In genomic region chrX:9221206-9221605, GRCm38 (mm10) we compare ENCODE assay signal across 9 mouse cellular contexts. TPM values are rescaled to one million over a fixed set of nuclear protein-coding genes. Genes with fewer than 3 reads are reported as not detected.
DNase-seq lines count a peak whose midpoint lies in the region; ATAC-seq and TF ChIP-seq lines count a peak whose summit lies in the region.
"Had no signal": no experiment of that assay in that cellular context is flagged by ENCODE, and none has a peak within 500 bp of the region (broad histone marks: within the 10 kb centered on the region; RNA-seq: fewer than 3 reads in every experiment).

No protein-coding gene starts in this region.

- no peaks in the 10 kb centered on the region for H3K9me3 ChIP-seq in forebrain, postnatal 0 days (ENCODE audit: low read length)
- H3K9me3 ChIP-seq in forebrain, embryonic 12.5 days: no peaks in the 10 kb centered on the region
- no peaks in the 10 kb centered on the region for H3K9me3 ChIP-seq in neural tube, embryonic 15.5 days (replicated peaks)

- H3K36me3 ChIP-seq in forebrain, postnatal 0 days (ENCODE audit: insufficient read depth): no peaks in the 10 kb centered on the region
- no peaks in the 10 kb centered on the region for H3K36me3 ChIP-seq in forebrain, embryonic 12.5 days (replicated peaks)
- no peaks in the 10 kb centered on the region for H3K36me3 ChIP-seq in neural tube, embryonic 15.5 days
- no peaks in the 10 kb centered on the region for H3K36me3 ChIP-seq in thymus, adult 2 months (ENCODE audit: control insufficient read depth, insufficient read depth, low read length)

- H3K4me1 ChIP-seq in forebrain, postnatal 0 days (ENCODE audit: insufficient read depth): no peaks in the 10 kb centered on the region
- no peaks in the 10 kb centered on the region for H3K4me1 ChIP-seq in forebrain, embryonic 12.5 days
- no peaks in the 10 kb centered on the region for H3K4me1 ChIP-seq in neural tube, embryonic 15.5 days
- H3K4me1 ChIP-seq in lung, adult 2 months (ENCODE audit: control insufficient read depth, insufficient read depth, low read length): no peaks in the 10 kb centered on the region
- H3K4me1 ChIP-seq in thymus, adult 2 months (replicated peaks; ENCODE audit: control insufficient read depth, insufficient read depth, low read length): no peaks in the 10 kb centered on the region

- no peak for ATAC-seq in forebrain, postnatal 0 days
- ATAC-seq in forebrain, embryonic 12.5 days (ENCODE audit: low FRiP score): no peak
- ATAC-seq in neural tube, embryonic 15.5 days (ENCODE audit: low FRiP score): no peak

- no peak overlapping the region for H3K27ac ChIP-seq in forebrain, postnatal 0 days (ENCODE audit: low read depth, low read length)
- no peak overlapping the region for H3K27ac ChIP-seq in forebrain, embryonic 12.5 days
- no peak overlapping the region for H3K27ac ChIP-seq in neural tube, embryonic 15.5 days (replicated peaks)
- no peak overlapping the region for H3K27ac ChIP-seq in thymus, adult 2 months (ENCODE audit: control insufficient read depth, insufficient read depth, low read length)

- intact Hi-C loops in heart, postnatal 14 days (cut with DNase I): no loop called here

- no peak overlapping the region for H3K4me3 ChIP-seq in forebrain, postnatal 0 days (ENCODE audit: low read depth, low read length)
- no peak overlapping the region for H3K4me3 ChIP-seq in forebrain, embryonic 12.5 days (replicated peaks)
- H3K4me3 ChIP-seq in neural tube, embryonic 15.5 days (replicated peaks): no peak overlapping the region
- no peak overlapping the region for H3K4me3 ChIP-seq in lung, adult 2 months (replicated peaks; ENCODE audit: extremely low read depth, low read depth, low read length)
- H3K4me3 ChIP-seq in thymus, adult 2 months (ENCODE audit: control insufficient read depth, insufficient read depth, low read length): no peak overlapping the region

- no peak overlapping the region for H3K9ac ChIP-seq in forebrain, postnatal 0 days
- no peak overlapping the region for H3K9ac ChIP-seq in forebrain, embryonic 12.5 days
- no peak overlapping the region for H3K9ac ChIP-seq in neural tube, embryonic 15.5 days (replicated peaks)

- H3K4me2 ChIP-seq in forebrain, postnatal 0 days (ENCODE audit: low read depth): no peak overlapping the region
- H3K4me2 ChIP-seq in forebrain, embryonic 12.5 days: no peak overlapping the region
- no peak overlapping the region for H3K4me2 ChIP-seq in neural tube, embryonic 15.5 days

- peak; percentile 56 for TF ChIP-seq CTCF in forebrain, postnatal 0 days (IDR thresholded peaks at IDR 0.05; ENCODE audit: low read depth)
- 0 out of 2 replicates have a peak, but pooled peaks have one; percentile 14 for TF ChIP-seq CTCF in lung, adult 2 months (IDR thresholded peaks at IDR 0.05; ENCODE audit: insufficient read depth, low read length)
- TF ChIP-seq CTCF in thymus, adult 2 months (IDR thresholded peaks at IDR 0.05; ENCODE audit: borderline replicate concordance, control insufficient read depth, extremely low read depth, insufficient read depth, low read length, poor library complexity): no peak

- 31% methylated on average over 6 of the region's 6 CpGs for WGBS in forebrain, postnatal 0 days
- 40% methylated on average over 6 of the region's 6 CpGs for WGBS in forebrain, embryonic 12.5 days
- 40% methylated on average over 6 of the region's 6 CpGs for WGBS in neural tube, embryonic 15.5 days
- 40% methylated on average over 6 of the region's 6 CpGs for WGBS in lung, adult 2 months
- 46% methylated on average over 6 of the region's 6 CpGs for WGBS in thymus, adult 2 months

- no peaks in the 10 kb centered on the region for H3K27me3 ChIP-seq in forebrain, postnatal 0 days (ENCODE audit: insufficient read depth, low read length)
- H3K27me3 ChIP-seq in forebrain, embryonic 12.5 days: no peaks in the 10 kb centered on the region
- H3K27me3 ChIP-seq in neural tube, embryonic 15.5 days (replicated peaks): no peaks in the 10 kb centered on the region
- no peaks in the 10 kb centered on the region for H3K27me3 ChIP-seq in thymus, adult 2 months (ENCODE audit: control insufficient read depth, insufficient read depth, low read length)

- DNase-seq in forebrain, postnatal 0 days: peak; percentile 52
- peak; percentile 17 for DNase-seq in neural tube, embryonic 10.5 days (ENCODE audit: extremely low spot score, low spot score)
- DNase-seq in adrenal gland, postnatal 14 days: peak; percentile 56
- peak; percentile 49 to 62 for DNase-seq in heart, postnatal 14 days
- peak; percentile 17 for DNase-seq in lung, adult 2 months
- DNase-seq in thymus, adult 2 months: peak; percentile 41

- no peak for TF ChIP-seq POLR2A in lung, adult 2 months (IDR thresholded peaks at IDR 0.05; ENCODE audit: borderline replicate concordance, extremely low read depth, low read depth, low read length)
- no peak for TF ChIP-seq POLR2A in thymus, adult 2 months (IDR thresholded peaks at IDR 0.05; ENCODE audit: control insufficient read depth, extremely low read depth, insufficient read depth, low read length, poor library complexity)

RNA-seq across cellular contexts. Expression of gene Lancl3, which starts 21.5 kb away (rescaled TPM):
- total RNA-seq in forebrain, postnatal 0 days (2014; rRNA removed): 10.9 and 14.9 TPM in 2 replicates
- 3.6 and 5.6 TPM in 2 replicates for polyA plus RNA-seq in forebrain, postnatal 0 days (2015; fragmentation: Nextera tagmentation; extraction: Ambion mirVana)
- polyA plus RNA-seq in forebrain, embryonic 12.5 days (2016; fragmentation: Nextera tagmentation; extraction: Ambion mirVana): 2.5 and 2.8 TPM in 2 replicates
- 2.8 and 3.1 TPM in 2 replicates for polyA plus RNA-seq in neural tube, embryonic 15.5 days (2015; fragmentation: Nextera tagmentation; extraction: Ambion mirVana)
- 1.9 and 2.7 TPM in 2 replicates for total RNA-seq in adrenal gland, postnatal 14 days (2021)
- total RNA-seq in heart, postnatal 14 days (2021): 1 to 10 TPM; 4.0 to 4.1 TPM
- 0.27 and 0.28 TPM in 2 replicates for polyA plus RNA-seq in lung, adult 2 months (2012; rRNA removed)
- 0.31 and 0.36 TPM in 2 replicates for polyA plus RNA-seq in thymus, adult 2 months (2012; rRNA removed)

RNA-seq across cellular contexts. Expression of gene Gm14862, which starts 35.5 kb away (rescaled TPM):
- not detected in 2 replicates for total RNA-seq in forebrain, postnatal 0 days (2014; rRNA removed)
- polyA plus RNA-seq in forebrain, postnatal 0 days (2015; fragmentation: Nextera tagmentation; extraction: Ambion mirVana): not detected in 2 replicates
- polyA plus RNA-seq in forebrain, embryonic 12.5 days (2016; fragmentation: Nextera tagmentation; extraction: Ambion mirVana): 0.29 and 0.33 TPM in 2 replicates
- 0.23 TPM in 1 of 2 replicates, not detected in the other for polyA plus RNA-seq in neural tube, embryonic 15.5 days (2015; fragmentation: Nextera tagmentation; extraction: Ambion mirVana)
- not detected in 2 replicates for total RNA-seq in adrenal gland, postnatal 14 days (2021)
- not detected for total RNA-seq in heart, postnatal 14 days (2021)
- not detected in 2 replicates for polyA plus RNA-seq in lung, adult 2 months (2012; rRNA removed)
- polyA plus RNA-seq in thymus, adult 2 months (2012; rRNA removed): not detected in 2 replicates
- total RNA-seq: layer of hippocampus, postnatal 36 days had no signal

RNA-seq across cellular contexts. Expression of gene Xk, which starts 51.4 kb away (rescaled TPM):
- 4.7 and 7.1 TPM in 2 replicates for total RNA-seq in forebrain, postnatal 0 days (2014; rRNA removed)
- 1.6 and 3.2 TPM in 2 replicates for polyA plus RNA-seq in forebrain, postnatal 0 days (2015; fragmentation: Nextera tagmentation; extraction: Ambion mirVana)
- polyA plus RNA-seq in forebrain, embryonic 12.5 days (2016; fragmentation: Nextera tagmentation; extraction: Ambion mirVana): 3.9 and 4.2 TPM in 2 replicates
- 5.2 and 5.7 TPM in 2 replicates for polyA plus RNA-seq in neural tube, embryonic 15.5 days (2015; fragmentation: Nextera tagmentation; extraction: Ambion mirVana)
- 2.1 and 2.9 TPM in 2 replicates for total RNA-seq in adrenal gland, postnatal 14 days (2021)
- total RNA-seq in heart, postnatal 14 days (2021): 1 to 10 TPM; 4.1 to 6.1 TPM
- polyA plus RNA-seq in lung, adult 2 months (2012; rRNA removed): 0.67 and 0.90 TPM in 2 replicates
- 1.6 and 2.2 TPM in 2 replicates for polyA plus RNA-seq in thymus, adult 2 months (2012; rRNA removed)
